Mouse (Mus musculus) limb, embryonic 12.5 days (tissue): ENCODE measurements at regions not wholly inside any gene's neighbourhood (a gene's known extent, or its start where the extent isn't known, plus 50 kb on each side); places are given as distances from the start of the nearest gene placed in this dataset.

Experiments
- ATAC-seq: fragments of 200-750 bp; cut with Nextera tagmentation; 2 replicates; pipeline ENCODE4 v1.8.0; 2017; ENCODE audit warnings: low read depth, moderate TSS enrichment; ENCODE audit not compliant: insufficient number of reproducible peaks, insufficient read depth, low FRiP score, low TSS enrichment
- H3K27ac ChIP-seq: fragments of 300-500 bp; sonication (generic); 2 replicates; pipeline ENCODE4 v1.5.1; 2016; ENCODE audit warnings: mild to moderate bottlenecking, moderate library complexity
- H3K27me3 ChIP-seq: fragments of 300-500 bp; sonication (generic); 2 replicates; pipeline ENCODE4 v1.6.1; 2016; ENCODE audit warnings: mild to moderate bottlenecking, moderate library complexity
- H3K36me3 ChIP-seq: fragments of 300-500 bp; sonication (generic); 2 replicates; pipeline ENCODE4 v1.6.1; 2016; ENCODE audit warnings: mild to moderate bottlenecking, moderate library complexity
- H3K4me1 ChIP-seq: fragments of 300-500 bp; sonication (generic); replicated peaks from 2 replicates; pipeline ENCODE4 v1.6.1; 2016
- H3K4me2 ChIP-seq: fragments of 300-500 bp; sonication (generic); 2 replicates; pipeline ENCODE4 v1.6.1; 2016; ENCODE audit warnings: mild to moderate bottlenecking, moderate library complexity
- H3K4me3 ChIP-seq: fragments of 300-500 bp; sonication (generic); replicated peaks from 2 replicates; pipeline ENCODE4 v1.5.1; 2016; ENCODE audit warnings: mild to moderate bottlenecking
- H3K9ac ChIP-seq: fragments of 300-500 bp; sonication (generic); replicated peaks from 2 replicates; pipeline ENCODE4 v1.6.1; 2016; ENCODE audit warnings: mild to moderate bottlenecking, moderate library complexity
- H3K9me3 ChIP-seq: fragments of 300-500 bp; sonication (generic); 2 replicates; pipeline ENCODE4 v1.6.1; 2016; ENCODE audit warnings: mild to moderate bottlenecking, moderate library complexity
- WGBS: fragments of 180-500 bp; shearing (Covaris S2); methylation state at CpG from one replicate; pipeline ENCODE4 v1.1.7; 2016; 5-methylcytosine and 5-hydroxymethylcytosine counted together

- Histone ChIP-seq H3K27me3 (no peaks in the 10 kb centered on the region), H3K4me1 (no peaks in the 10 kb centered on the region), H3K9me3 (no peaks in the 10 kb centered on the region), H3K27ac (no peak overlapping the region), H3K36me3 (no peaks in the 10 kb centered on the region), H3K4me2 (no peak overlapping the region), H3K4me3 (no peak overlapping the region), H3K9ac (no peak overlapping the region)
- ATAC-seq, result no peak
- 87% methylated on average over 2 of the region's 2 CpGs for WGBS
Observed at GRCm38 (mm10) chr12:35775396-35775795, 150.0 kb upstream of the Agr3 start.

DNA sequence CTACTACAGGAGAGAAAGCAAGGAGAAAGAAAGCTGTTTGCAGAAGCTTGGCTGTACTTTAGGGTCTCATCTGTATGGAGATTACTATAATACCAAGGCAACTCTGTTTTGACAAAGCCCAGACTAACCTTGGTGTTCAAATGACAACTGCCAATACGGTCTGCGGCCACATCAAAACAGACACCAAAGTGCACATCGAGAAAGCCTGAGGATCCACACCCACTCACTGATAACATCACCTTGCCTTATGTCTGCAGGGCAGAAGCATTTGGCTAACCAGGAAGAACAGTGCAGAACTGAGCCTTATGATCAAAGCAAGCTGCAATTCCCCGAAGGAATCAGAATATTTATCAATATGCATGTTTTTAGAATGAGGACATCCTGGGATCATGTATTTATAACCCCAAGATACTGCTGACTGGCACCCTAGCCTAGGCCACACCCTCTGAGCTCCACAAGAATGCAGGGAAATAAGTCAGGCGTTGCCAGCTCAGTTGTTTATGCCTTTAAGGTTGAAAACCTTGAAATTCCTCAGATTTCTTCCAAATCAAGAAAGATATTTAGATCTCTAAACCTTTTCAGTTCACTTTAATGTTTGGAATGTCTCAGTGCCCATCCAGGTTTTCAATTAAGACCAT is 154.9 kb upstream of the Agr3 start:
- no peak overlapping the region for H3K27ac ChIP-seq
- no peak for ATAC-seq
- H3K9ac ChIP-seq, result no peak overlapping the region
- no peak overlapping the region for H3K4me3 ChIP-seq
- no peaks in the 10 kb centered on the region for H3K27me3 ChIP-seq
- no peaks in the 10 kb centered on the region for H3K4me1 ChIP-seq
- no peaks in the 10 kb centered on the region for H3K9me3 ChIP-seq
- WGBS, result 79% methylated on average over 5 of the region's 5 CpGs
- no peak overlapping the region for H3K4me2 ChIP-seq
- no peaks in the 10 kb centered on the region for H3K36me3 ChIP-seq

DNA sequence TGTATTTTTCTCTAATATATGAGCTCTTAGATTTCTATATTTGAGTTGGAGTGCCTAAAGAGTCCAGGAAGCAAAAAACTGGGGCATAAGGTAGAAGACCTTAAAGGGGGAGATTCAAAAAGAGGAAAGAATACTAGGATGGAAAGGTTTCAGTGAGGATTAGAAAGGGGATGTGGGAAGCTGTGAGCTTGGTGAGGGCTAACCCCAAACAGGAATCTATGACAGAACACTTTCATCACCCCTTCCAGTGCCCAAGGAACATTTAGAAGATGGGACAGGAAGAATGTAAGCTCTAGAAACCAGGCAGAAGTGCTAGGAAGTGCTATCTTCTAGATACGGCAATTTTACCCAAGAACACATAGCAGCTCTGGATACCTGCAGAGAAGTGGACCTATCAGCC is 166.5 kb upstream of the Agr3 start:
- 94% methylated on average over 1 of the region's 1 CpGs for WGBS
- ATAC-seq, result no peak
- H3K4me3 ChIP-seq, result no peak overlapping the region
- no peaks in the 10 kb centered on the region for H3K4me1 ChIP-seq
- no peaks in the 10 kb centered on the region; the same call in 1 of the 2 replicates for H3K9me3 ChIP-seq
- no peaks in the 10 kb centered on the region for H3K27me3 ChIP-seq
- no peaks in the 10 kb centered on the region for H3K36me3 ChIP-seq
- no peak overlapping the region for H3K9ac ChIP-seq
- no peak overlapping the region for H3K4me2 ChIP-seq
- H3K27ac ChIP-seq, result no peak overlapping the region

DNA sequence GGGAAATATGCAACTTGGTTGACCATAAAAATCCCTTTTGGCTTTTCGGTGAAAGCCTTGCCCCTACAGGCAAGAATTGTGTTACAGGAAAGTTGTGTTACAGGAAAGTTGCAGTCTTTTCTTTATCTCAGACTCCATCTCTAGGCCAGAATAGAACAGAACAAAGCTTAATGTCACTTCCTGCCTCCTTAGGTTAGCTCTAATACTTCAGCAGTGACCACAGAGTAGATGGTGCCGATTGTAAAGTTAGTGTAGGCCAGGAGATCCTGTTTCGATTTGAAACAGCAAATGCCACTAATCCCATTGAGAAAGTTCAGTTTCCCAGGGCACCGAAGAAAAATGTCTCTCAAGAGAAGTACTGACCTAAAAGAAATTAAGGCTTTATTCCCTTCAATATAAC is 170.3 kb upstream of the Agr3 start:
- WGBS, result 86% methylated on average over 4 of the region's 4 CpGs
- no peaks in the 10 kb centered on the region for H3K27me3 ChIP-seq
- no peak overlapping the region for H3K4me3 ChIP-seq
- no peaks in the 10 kb centered on the region for H3K36me3 ChIP-seq
- ATAC-seq, result no peak
- H3K9ac ChIP-seq, result no peak overlapping the region
- no peak overlapping the region for H3K27ac ChIP-seq
- peaks cover 4% of the 10 kb centered on the region; the same call in 1 of the 2 replicates for H3K9me3 ChIP-seq
- H3K4me2 ChIP-seq, result no peak overlapping the region
- H3K4me1 ChIP-seq, result no peaks in the 10 kb centered on the region

DNA sequence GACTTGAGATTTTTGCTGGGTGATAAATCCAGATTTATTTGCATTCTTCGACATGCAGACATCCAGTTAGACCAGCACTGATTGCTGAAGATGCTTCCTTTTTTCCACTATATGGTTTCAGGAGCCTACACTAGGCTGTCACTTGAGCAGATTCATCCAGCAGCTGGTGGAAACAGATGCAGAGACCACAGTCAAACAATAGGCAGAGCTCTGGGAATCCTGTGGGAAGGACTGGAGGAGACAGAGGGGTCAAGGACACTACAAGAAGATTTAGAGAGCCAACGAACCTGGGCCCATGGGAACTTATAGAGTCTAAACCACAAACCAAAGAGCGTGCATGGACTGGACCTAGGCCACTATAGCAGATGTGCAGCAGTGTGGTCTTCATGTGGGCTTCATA is 177.4 kb upstream of the Agr3 start:
- Histone ChIP-seq H3K36me3 (no peaks in the 10 kb centered on the region), H3K9me3 (0 out of 2 replicates have a peak, but pooled peaks cover 3% of the 10 kb centered on the region), H3K27me3 (no peaks in the 10 kb centered on the region), H3K4me3 (no peak overlapping the region), H3K4me2 (no peak overlapping the region), H3K9ac (no peak overlapping the region), H3K4me1 (no peaks in the 10 kb centered on the region), H3K27ac (no peak overlapping the region)
- no peak for ATAC-seq
- 85% methylated on average over 3 of the region's 3 CpGs for WGBS

- Histone ChIP-seq H3K27ac (no peak overlapping the region), H3K9me3 (0 out of 2 replicates have a peak, but pooled peaks cover 3% of the 10 kb centered on the region), H3K9ac (no peak overlapping the region), H3K4me3 (no peak overlapping the region), H3K27me3 (no peaks in the 10 kb centered on the region), H3K4me2 (no peak overlapping the region), H3K36me3 (no peaks in the 10 kb centered on the region), H3K4me1 (no peaks in the 10 kb centered on the region)
- WGBS, result 45% methylated on average over 3 of the region's 3 CpGs
- no peak for ATAC-seq
Observed at GRCm38 (mm10) chr12:35746691-35747299, 178.6 kb upstream of the Agr3 start.

DNA sequence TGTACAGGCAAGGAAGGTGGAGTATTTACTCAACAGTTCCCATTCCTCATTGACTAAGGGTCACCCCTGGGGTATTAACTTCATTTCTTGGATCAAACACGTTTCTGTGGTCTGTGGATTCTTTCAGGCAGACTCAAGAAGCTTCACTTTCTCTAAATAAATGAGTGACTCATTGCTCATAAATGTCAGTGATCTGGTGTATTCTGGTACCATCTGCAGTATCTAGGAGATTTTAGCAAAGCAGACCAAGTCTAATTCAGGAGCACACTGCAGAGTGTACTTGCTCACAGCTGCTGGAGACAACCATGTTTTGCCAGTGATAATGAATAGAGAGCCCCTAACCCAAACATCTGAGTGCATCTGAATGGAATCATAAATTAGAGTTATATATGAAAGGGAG is 182.7 kb upstream of the Agr3 start:
- ATAC-seq, result no peak
- WGBS, result 72% methylated on average over 1 of the region's 1 CpGs
- Histone ChIP-seq H3K4me1 (no peaks in the 10 kb centered on the region), H3K27ac (no peak overlapping the region), H3K4me3 (no peak overlapping the region), H3K27me3 (no peaks in the 10 kb centered on the region), H3K4me2 (no peak overlapping the region), H3K9me3 (no peaks in the 10 kb centered on the region), H3K9ac (no peak overlapping the region), H3K36me3 (no peaks in the 10 kb centered on the region)

- Histone ChIP-seq H3K36me3 (no peaks in the 10 kb centered on the region), H3K27me3 (no peaks in the 10 kb centered on the region), H3K9ac (no peak overlapping the region), H3K27ac (no peak overlapping the region), H3K4me2 (no peak overlapping the region), H3K9me3 (no peaks in the 10 kb centered on the region), H3K4me3 (no peak overlapping the region), H3K4me1 (no peaks in the 10 kb centered on the region)
- WGBS, result 67% methylated on average over 2 of the region's 2 CpGs
- ATAC-seq, result no peak
Observed at GRCm38 (mm10) chr12:35736427-35736826, 189.0 kb upstream of the Agr3 start.

- no peaks in the 10 kb centered on the region for H3K36me3 ChIP-seq
- H3K4me3 ChIP-seq, result no peak overlapping the region
- H3K9me3 ChIP-seq, result no peaks in the 10 kb centered on the region
- H3K27me3 ChIP-seq, result no peaks in the 10 kb centered on the region
- WGBS, result 66% methylated on average over 2 of the region's 2 CpGs
- no peaks in the 10 kb centered on the region for H3K4me1 ChIP-seq
- no peak for ATAC-seq
- no peak overlapping the region for H3K9ac ChIP-seq
- no peak overlapping the region for H3K4me2 ChIP-seq
- no peak overlapping the region for H3K27ac ChIP-seq
Observed at GRCm38 (mm10) chr12:35735002-35735401, 190.4 kb upstream of the Agr3 start.

DNA sequence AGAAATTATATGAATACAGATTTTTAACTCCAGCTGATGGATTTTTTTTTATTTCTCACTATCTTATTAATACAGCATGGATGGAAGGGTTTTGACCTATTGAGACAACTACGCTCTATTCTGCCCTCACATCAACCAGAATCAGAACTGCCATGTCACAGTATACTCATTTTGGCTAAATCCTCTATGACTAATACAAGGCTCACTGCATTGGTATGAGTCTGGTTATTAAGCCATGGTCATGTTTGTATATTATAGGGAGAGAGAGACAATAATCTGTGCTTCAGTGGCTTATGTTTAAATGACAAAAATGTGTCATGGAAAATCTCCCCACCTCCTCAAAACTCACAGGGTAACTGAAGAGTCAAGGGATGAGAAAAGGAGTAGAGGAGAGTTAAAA is 191.0 kb upstream of the Agr3 start:
- WGBS, result 90% methylated on average over 1 of the region's 1 CpGs
- Histone ChIP-seq H3K9ac (no peak overlapping the region), H3K4me3 (no peak overlapping the region), H3K4me1 (no peaks in the 10 kb centered on the region), H3K27ac (no peak overlapping the region), H3K9me3 (no peaks in the 10 kb centered on the region), H3K36me3 (no peaks in the 10 kb centered on the region), H3K4me2 (no peak overlapping the region), H3K27me3 (no peaks in the 10 kb centered on the region)
- ATAC-seq, result no peak

DNA sequence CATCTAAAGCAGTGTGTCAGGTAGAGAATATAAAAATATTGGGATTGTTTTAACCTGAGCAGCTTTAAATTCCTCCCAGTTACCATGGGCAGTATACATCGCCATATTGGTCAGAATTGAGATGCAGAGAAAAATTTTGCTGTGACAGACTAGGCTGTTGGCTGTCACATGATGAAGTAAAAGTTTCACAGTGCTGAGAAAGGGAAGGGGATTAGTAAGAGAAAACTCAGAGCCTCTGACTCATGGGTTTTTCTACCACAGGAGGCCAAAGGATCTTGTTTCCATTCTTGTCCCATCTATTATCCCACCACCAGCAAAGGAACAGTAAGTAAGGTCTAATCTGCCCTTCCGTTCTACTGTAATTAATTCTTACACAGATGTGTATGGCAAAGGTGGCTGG is 191.8 kb upstream of the Agr3 start:
- no peak overlapping the region for H3K4me2 ChIP-seq
- H3K27ac ChIP-seq, result no peak overlapping the region
- WGBS, result 83% methylated on average over 2 of the region's 2 CpGs
- no peaks in the 10 kb centered on the region for H3K27me3 ChIP-seq
- H3K4me3 ChIP-seq, result no peak overlapping the region
- ATAC-seq, result no peak
- no peaks in the 10 kb centered on the region for H3K36me3 ChIP-seq
- H3K9me3 ChIP-seq, result no peaks in the 10 kb centered on the region
- no peaks in the 10 kb centered on the region for H3K4me1 ChIP-seq
- no peak overlapping the region for H3K9ac ChIP-seq

GRCm38 (mm10) chr12:35725910-35726309 is 191.1 kb upstream of the Ahr start:
- H3K4me2 ChIP-seq, result no peak overlapping the region
- H3K36me3 ChIP-seq, result no peaks in the 10 kb centered on the region
- H3K27ac ChIP-seq, result no peak overlapping the region
- no peaks in the 10 kb centered on the region for H3K9me3 ChIP-seq
- ATAC-seq, result no peak
- H3K9ac ChIP-seq, result no peak overlapping the region
- H3K4me3 ChIP-seq, result no peak overlapping the region
- H3K4me1 ChIP-seq, result no peaks in the 10 kb centered on the region
- 78% methylated on average over 1 of the region's 1 CpGs for WGBS
- H3K27me3 ChIP-seq, result no peaks in the 10 kb centered on the region
